Mouse (Mus musculus): ENCODE measurements around the gene Cirbp.

DNA sequence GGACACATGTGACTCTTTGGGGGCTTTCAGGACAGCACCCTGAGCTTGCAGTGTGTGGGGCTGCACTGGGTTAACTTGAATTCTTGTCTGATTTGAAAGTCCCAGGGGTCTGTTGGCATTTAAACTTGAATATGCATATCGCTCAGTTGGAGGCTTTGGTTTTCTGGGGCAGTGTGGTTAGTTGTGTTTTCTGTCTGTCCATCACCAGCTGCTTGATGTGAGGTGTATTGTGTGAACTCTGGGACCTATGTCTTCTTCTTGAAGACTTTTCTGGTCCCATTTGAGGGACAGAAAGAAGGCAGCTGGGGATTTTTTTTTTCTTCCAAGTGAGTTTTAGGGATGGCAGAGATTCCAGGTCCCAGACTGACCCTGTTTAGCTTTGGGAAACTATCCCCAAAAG lies 41.4 kb downstream of the Cirbp start:
- TF ChIP-seq CTCF (IDR thresholded peaks at IDR 0.05; ENCODE audit: control insufficient read depth, insufficient read depth, insufficient read length) = no peak
- TF ChIP-seq FOSL1 (IDR thresholded peaks at IDR 0.05; ENCODE audit: insufficient read depth, low read length, poor library complexity, severe bottlenecking) = no peak
- TF ChIP-seq CEBPB (IDR thresholded peaks at IDR 0.05; ENCODE audit: low read depth) = no peak
- no peak for TF ChIP-seq USF1 (IDR thresholded peaks at IDR 0.05; ENCODE audit: low read depth)
